Mouse (Mus musculus): ENCODE data around the gene Afap1. TPM values are rescaled to one million over a fixed set of nuclear protein-coding genes. Genes with fewer than 3 reads are reported as not detected.

Gene Afap1
- polyA plus RNA-seq, 1 experiment, result 31.7 TPM

DNA sequence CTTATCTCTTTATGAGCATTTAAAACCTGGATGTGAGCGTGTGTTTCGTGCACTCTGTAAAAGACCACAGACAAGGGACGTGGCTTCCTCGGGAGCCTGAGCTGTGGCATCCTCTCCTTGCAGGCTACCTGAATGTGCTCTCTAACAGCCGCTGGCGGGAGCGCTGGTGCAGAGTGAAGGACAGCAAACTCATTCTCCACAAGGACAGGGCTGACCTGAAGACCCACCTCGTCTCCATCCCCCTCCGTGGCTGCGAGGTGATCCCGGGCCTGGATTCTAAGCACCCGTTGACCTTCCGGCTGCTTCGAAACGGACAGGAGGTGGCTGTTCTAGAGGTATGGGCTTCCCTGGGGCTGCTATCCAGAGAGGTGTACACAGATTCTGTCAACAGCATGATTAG, 81.1 kb downstream of the Afap1 start:
- Histone ChIP-seq H3K9me3 (replicated peaks; ENCODE audit: control insufficient read depth, insufficient read depth, low read length, poor library complexity, severe bottlenecking) (no peaks in the 10 kb centered on the region), H3K27ac (ENCODE audit: insufficient read depth, low read length) (no peak overlapping the region), H3K27me3 (ENCODE audit: control insufficient read depth, insufficient read depth, low read length, poor library complexity, severe bottlenecking) (no peaks in the 10 kb centered on the region), H3K36me3 (ENCODE audit: control insufficient read depth, insufficient read depth, low read length, poor library complexity, severe bottlenecking) (no peaks in the 10 kb centered on the region), H3K4me1 (ENCODE audit: control insufficient read depth, insufficient read depth, low read length) (no peaks in the 10 kb centered on the region), H3K9ac (ENCODE audit: low read depth, poor library complexity, severe bottlenecking) (no peak overlapping the region), H3K4me3 (ENCODE audit: low read depth, low read length) (no peak overlapping the region)
- TF ChIP-seq EP300 (IDR thresholded peaks at IDR 0.05; ENCODE audit: insufficient read depth, low read depth, low read length) (no peak), POLR2A (IDR thresholded peaks at IDR 0.05; ENCODE audit: insufficient read depth, low read length) (no peak), CTCF (IDR thresholded peaks at IDR 0.05; ENCODE audit: low read depth, low read length) (no peak)

- Histone ChIP-seq H3K9me3 (replicated peaks; ENCODE audit: control insufficient read depth, insufficient read depth, low read length, poor library complexity, severe bottlenecking) (no peaks in the 10 kb centered on the region), H3K36me3 (ENCODE audit: control insufficient read depth, insufficient read depth, low read length, poor library complexity, severe bottlenecking) (no peaks in the 10 kb centered on the region), H3K4me3 (ENCODE audit: low read depth, low read length) (no peak overlapping the region), H3K4me1 (ENCODE audit: control insufficient read depth, insufficient read depth, low read length) (no peaks in the 10 kb centered on the region), H3K27ac (ENCODE audit: insufficient read depth, low read length) (no peak overlapping the region), H3K9ac (ENCODE audit: low read depth, poor library complexity, severe bottlenecking) (no peak overlapping the region), H3K27me3 (ENCODE audit: control insufficient read depth, insufficient read depth, low read length, poor library complexity, severe bottlenecking) (no peaks in the 10 kb centered on the region)
- TF ChIP-seq CTCF (IDR thresholded peaks at IDR 0.05; ENCODE audit: low read depth, low read length) (peak; percentile 87), POLR2A (IDR thresholded peaks at IDR 0.05; ENCODE audit: insufficient read depth, low read length) (no peak)
Measured at GRCm38 (mm10) chr5:35975681-35976080, 82.6 kb downstream of the Afap1 start.

DNA sequence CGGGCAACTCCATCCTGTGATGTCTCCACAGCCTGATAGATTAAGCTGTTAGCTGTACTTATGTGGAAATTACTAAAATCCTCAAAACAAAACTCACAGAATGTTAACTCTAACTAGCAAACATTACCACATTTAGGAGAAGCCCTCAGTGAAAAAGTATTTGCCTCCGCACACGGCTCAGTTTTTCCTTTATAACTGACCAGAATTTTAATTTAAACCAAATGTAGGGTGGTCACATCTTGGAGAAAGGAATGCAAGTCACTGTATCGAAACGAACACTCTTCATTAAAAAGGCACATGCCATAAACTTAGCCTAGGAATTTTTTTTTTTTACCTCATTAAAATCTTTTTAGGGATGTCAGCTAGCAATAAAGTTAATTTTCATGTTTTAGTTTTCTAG, 87.4 kb downstream of the Afap1 start:
- Histone ChIP-seq H3K4me1 (ENCODE audit: control insufficient read depth, insufficient read depth, low read length) (no peaks in the 10 kb centered on the region), H3K27me3 (ENCODE audit: control insufficient read depth, insufficient read depth, low read length, poor library complexity, severe bottlenecking) (no peaks in the 10 kb centered on the region), H3K9ac (ENCODE audit: low read depth, poor library complexity, severe bottlenecking) (no peak overlapping the region), H3K36me3 (ENCODE audit: control insufficient read depth, insufficient read depth, low read length, poor library complexity, severe bottlenecking) (no peaks in the 10 kb centered on the region), H3K27ac (ENCODE audit: insufficient read depth, low read length) (no peak overlapping the region), H3K4me3 (ENCODE audit: low read depth, low read length) (no peak overlapping the region), H3K9me3 (replicated peaks; ENCODE audit: control insufficient read depth, insufficient read depth, low read length, poor library complexity, severe bottlenecking) (no peaks in the 10 kb centered on the region)
- TF ChIP-seq EP300 (IDR thresholded peaks at IDR 0.05; ENCODE audit: insufficient read depth, low read depth, low read length) (no peak), CTCF (IDR thresholded peaks at IDR 0.05; ENCODE audit: low read depth, low read length) (no peak)

DNA sequence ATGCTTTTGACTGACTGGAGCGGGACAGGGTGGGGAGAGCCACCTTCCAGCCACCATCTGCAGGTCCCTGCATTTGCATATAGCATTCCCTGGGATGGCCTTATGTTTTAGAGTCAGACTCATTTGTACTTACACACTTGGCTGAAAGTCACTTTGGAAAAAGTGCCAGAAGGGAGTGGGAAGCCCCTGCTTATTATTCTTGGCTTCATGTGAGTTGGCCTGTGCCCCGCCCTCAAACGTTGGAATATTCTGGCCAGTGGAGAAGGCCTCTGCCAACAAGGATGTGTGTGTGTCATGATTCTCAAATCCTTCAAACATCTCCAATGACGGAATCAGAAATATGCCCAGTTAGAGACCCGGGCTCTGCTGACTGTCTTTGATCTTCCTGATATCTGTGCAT, 88.2 kb downstream of the Afap1 start:
- TF ChIP-seq EP300 (IDR thresholded peaks at IDR 0.05; ENCODE audit: insufficient read depth, low read depth, low read length) (no peak), CTCF (IDR thresholded peaks at IDR 0.05; ENCODE audit: low read depth, low read length) (no peak), POLR2A (IDR thresholded peaks at IDR 0.05; ENCODE audit: insufficient read depth, low read length) (no peak)
- H3K9ac ChIP-seq (ENCODE audit: low read depth, poor library complexity, severe bottlenecking), result no peak overlapping the region
- H3K9me3 ChIP-seq (replicated peaks; ENCODE audit: control insufficient read depth, insufficient read depth, low read length, poor library complexity, severe bottlenecking), result no peaks in the 10 kb centered on the region
- H3K27me3 ChIP-seq (ENCODE audit: control insufficient read depth, insufficient read depth, low read length, poor library complexity, severe bottlenecking), result no peaks in the 10 kb centered on the region
- no peaks in the 10 kb centered on the region for H3K4me1 ChIP-seq (ENCODE audit: control insufficient read depth, insufficient read depth, low read length)
- no peaks in the 10 kb centered on the region for H3K36me3 ChIP-seq (ENCODE audit: control insufficient read depth, insufficient read depth, low read length, poor library complexity, severe bottlenecking)
- no peak overlapping the region for H3K27ac ChIP-seq (ENCODE audit: insufficient read depth, low read length)
- no peak overlapping the region for H3K4me3 ChIP-seq (ENCODE audit: low read depth, low read length)

- no peak overlapping the region for H3K27ac ChIP-seq (ENCODE audit: insufficient read depth, low read length)
- H3K9me3 ChIP-seq (replicated peaks; ENCODE audit: control insufficient read depth, insufficient read depth, low read length, poor library complexity, severe bottlenecking), result no peaks in the 10 kb centered on the region
- H3K4me1 ChIP-seq (ENCODE audit: control insufficient read depth, insufficient read depth, low read length), result no peaks in the 10 kb centered on the region
- TF ChIP-seq CTCF (IDR thresholded peaks at IDR 0.05; ENCODE audit: low read depth, low read length), result peak; percentile 95
- no peak for TF ChIP-seq POLR2A (IDR thresholded peaks at IDR 0.05; ENCODE audit: insufficient read depth, low read length)
- H3K9ac ChIP-seq (ENCODE audit: low read depth, poor library complexity, severe bottlenecking), result no peak overlapping the region
- no peaks in the 10 kb centered on the region for H3K27me3 ChIP-seq (ENCODE audit: control insufficient read depth, insufficient read depth, low read length, poor library complexity, severe bottlenecking)
- H3K36me3 ChIP-seq (ENCODE audit: control insufficient read depth, insufficient read depth, low read length, poor library complexity, severe bottlenecking), result no peaks in the 10 kb centered on the region
- H3K4me3 ChIP-seq (ENCODE audit: low read depth, low read length), result no peak overlapping the region
Measured at GRCm38 (mm10) chr5:35981976-35982375, 88.9 kb downstream of the Afap1 start.

DNA sequence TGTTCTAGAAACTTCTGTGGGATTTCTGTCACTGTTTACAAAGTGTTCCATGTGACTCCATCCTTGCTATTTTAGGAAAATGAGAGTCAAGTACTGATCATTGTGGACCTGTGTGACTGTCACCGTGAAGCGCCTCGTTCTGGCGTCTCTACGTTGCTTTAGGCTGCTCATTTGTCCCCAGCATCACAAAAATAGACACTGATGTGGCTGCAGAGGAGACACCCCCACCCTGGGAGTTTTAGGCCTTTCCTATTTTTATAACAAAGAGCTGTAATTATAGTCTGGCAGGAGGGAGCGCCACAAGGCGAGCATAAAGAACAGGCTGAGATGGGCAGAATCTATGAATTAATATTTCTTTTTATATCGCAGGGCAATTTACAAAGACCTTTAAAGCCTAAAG, 92.5 kb downstream of the Afap1 start:
- Histone ChIP-seq H3K27me3 (ENCODE audit: control insufficient read depth, insufficient read depth, low read length, poor library complexity, severe bottlenecking) (no peaks in the 10 kb centered on the region), H3K36me3 (ENCODE audit: control insufficient read depth, insufficient read depth, low read length, poor library complexity, severe bottlenecking) (no peaks in the 10 kb centered on the region)
- TF ChIP-seq CTCF (IDR thresholded peaks at IDR 0.05; ENCODE audit: low read depth, low read length) (no peak), POLR2A (IDR thresholded peaks at IDR 0.05; ENCODE audit: insufficient read depth, low read length) (no peak), EP300 (IDR thresholded peaks at IDR 0.05; ENCODE audit: insufficient read depth, low read depth, low read length) (no peak)

More for the DNA sequence above, 92.5 kb downstream of the Afap1 start:
- no peaks in the 10 kb centered on the region for H3K9me3 ChIP-seq (replicated peaks; ENCODE audit: control insufficient read depth, insufficient read depth, low read length, poor library complexity, severe bottlenecking)
- H3K9ac ChIP-seq (ENCODE audit: low read depth, poor library complexity, severe bottlenecking), result no peak overlapping the region
- peaks cover 4% of the 10 kb centered on the region for H3K4me1 ChIP-seq (ENCODE audit: control insufficient read depth, insufficient read depth, low read length)
- no peak overlapping the region for H3K27ac ChIP-seq (ENCODE audit: insufficient read depth, low read length)
- H3K4me3 ChIP-seq (ENCODE audit: low read depth, low read length), result no peak overlapping the region

Data from ES-Bruce4 (cell line).